Mouse (Mus musculus): Measurements from ENCODE around the gene Tshz2. TPM values are rescaled to one million over a fixed set of nuclear protein-coding genes. Genes with fewer than 3 reads are reported as not detected.
A peak's percentile ranks its signal among the peaks of the same experiment; 100 is the strongest.

Gene Tshz2
- polyA plus RNA-seq, 1 experiment from 2014 or later: 3.4 TPM

DNA sequence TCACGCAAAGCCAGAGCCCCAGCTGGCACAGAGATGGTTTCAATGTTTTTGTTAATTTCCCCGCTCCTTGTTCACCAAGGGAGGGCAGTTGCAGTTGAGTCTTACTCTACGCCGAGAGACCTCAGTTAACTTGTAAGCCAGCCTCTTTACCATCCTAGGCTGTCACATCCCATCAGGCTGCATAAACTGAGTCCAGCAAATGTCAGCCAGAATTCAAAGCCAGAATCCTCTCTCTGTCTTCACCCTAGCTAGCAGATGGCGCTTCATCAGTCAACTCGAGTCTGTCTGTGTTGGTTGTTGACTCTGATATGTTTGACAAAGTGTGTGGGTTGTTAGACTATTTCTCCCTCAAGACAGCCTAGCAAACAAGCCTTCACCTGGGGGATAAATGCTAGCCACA, 110.5 kb downstream of the Tshz2 start:
- TF ChIP-seq EP300 (IDR thresholded peaks at IDR 0.05) (no peak), CTCF (IDR thresholded peaks at IDR 0.05) (no peak)
- Histone ChIP-seq H3K27ac (ENCODE audit: low read length) (no peak overlapping the region), H3K4me3 (ENCODE audit: low read depth, low read length) (no peak overlapping the region), H3K36me3 (ENCODE audit: insufficient read depth, low read length) (no peaks in the 10 kb centered on the region), H3K27me3 (replicated peaks; ENCODE audit: insufficient read depth, low read length) (no peaks in the 10 kb centered on the region), H3K4me1 (ENCODE audit: insufficient read depth, low read depth, low read length) (no peaks in the 10 kb centered on the region), H3K4me2 (replicated peaks; ENCODE audit: low read depth, low read length) (no peak overlapping the region), H3K9ac (replicated peaks; ENCODE audit: low read depth) (no peak overlapping the region), H3K9me3 (ENCODE audit: low read length) (no peaks in the 10 kb centered on the region)
- WGBS: 54% methylated on average over 6 of the region's 6 CpGs
- ATAC-seq: no peak
- no peak for DNase-seq (ENCODE audit: low spot score)

DNA sequence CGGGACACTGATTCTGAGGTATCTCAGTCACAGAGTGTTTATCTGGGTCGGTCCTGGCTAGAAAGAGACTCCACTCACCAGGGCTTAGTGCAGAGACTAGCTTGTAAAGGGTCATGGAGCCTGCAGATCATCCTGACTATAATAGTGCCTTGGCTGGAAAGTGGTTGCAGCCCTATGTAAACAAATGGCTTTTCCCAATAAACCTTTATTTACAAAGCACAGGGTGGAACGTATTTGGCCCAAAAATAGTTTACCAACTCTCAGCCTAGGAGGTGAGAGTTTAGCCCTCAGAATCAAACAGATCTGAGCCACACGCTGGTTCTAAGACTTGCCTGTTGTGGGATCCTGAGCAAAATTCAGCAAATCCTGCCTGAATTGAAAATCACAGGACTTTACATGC, 111.1 kb downstream of the Tshz2 start:
- Histone ChIP-seq H3K4me3 (ENCODE audit: low read depth, low read length) (no peak overlapping the region), H3K27ac (ENCODE audit: low read length) (no peak overlapping the region), H3K27me3 (replicated peaks; ENCODE audit: insufficient read depth, low read length) (no peaks in the 10 kb centered on the region), H3K4me1 (ENCODE audit: insufficient read depth, low read depth, low read length) (no peaks in the 10 kb centered on the region), H3K36me3 (ENCODE audit: insufficient read depth, low read length) (no peaks in the 10 kb centered on the region), H3K4me2 (replicated peaks; ENCODE audit: low read depth, low read length) (no peak overlapping the region), H3K9me3 (ENCODE audit: low read length) (no peaks in the 10 kb centered on the region), H3K9ac (replicated peaks; ENCODE audit: low read depth) (no peak overlapping the region)
- WGBS: 38% methylated on average over 4 of the region's 4 CpGs
- no peak for ATAC-seq
- TF ChIP-seq CTCF (IDR thresholded peaks at IDR 0.05): no peak
- TF ChIP-seq EP300 (IDR thresholded peaks at IDR 0.05): no peak
- DNase-seq (ENCODE audit: low spot score): no peak

DNA sequence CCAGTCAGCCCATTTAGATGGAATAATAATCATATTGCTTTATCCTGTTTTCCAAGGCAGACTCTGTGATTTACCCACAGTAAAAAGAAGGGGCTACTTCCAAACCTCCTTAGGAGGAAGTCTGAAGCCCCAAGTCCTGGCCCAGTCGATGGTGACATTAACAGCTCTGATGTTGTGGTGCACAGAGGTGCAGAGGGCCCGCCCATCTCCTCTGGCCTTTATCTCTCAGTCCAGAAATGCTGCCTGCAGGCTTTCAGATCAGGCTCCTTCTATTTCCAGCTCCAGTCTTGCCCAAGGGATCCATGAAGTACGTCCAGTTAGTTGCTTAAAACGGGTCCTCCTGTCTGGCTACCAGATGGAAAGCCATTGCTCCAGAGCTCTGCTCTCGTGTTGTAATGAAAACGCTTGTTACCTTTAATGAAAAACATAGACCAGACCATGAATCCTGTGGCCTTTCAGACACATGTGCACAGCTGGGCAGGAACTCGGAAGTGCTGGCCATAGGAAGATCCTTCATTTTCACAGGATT, 114.4 kb downstream of the Tshz2 start:
- TF ChIP-seq CTCF (IDR thresholded peaks at IDR 0.05) (no peak), EP300 (IDR thresholded peaks at IDR 0.05) (no peak)
- H3K9ac ChIP-seq (replicated peaks; ENCODE audit: low read depth): no peak overlapping the region
- H3K27ac ChIP-seq (ENCODE audit: low read length): no peak overlapping the region
- no peaks in the 10 kb centered on the region for H3K36me3 ChIP-seq (ENCODE audit: insufficient read depth, low read length)
- no peaks in the 10 kb centered on the region for H3K4me1 ChIP-seq (ENCODE audit: insufficient read depth, low read depth, low read length)
- no peaks in the 10 kb centered on the region for H3K9me3 ChIP-seq (ENCODE audit: low read length)
- DNase-seq (ENCODE audit: low spot score) (no peak), ATAC-seq (no peak)
- no peak overlapping the region for H3K4me3 ChIP-seq (ENCODE audit: low read depth, low read length)
- no peak overlapping the region for H3K4me2 ChIP-seq (replicated peaks; ENCODE audit: low read depth, low read length)
- 88% methylated on average over 7 of the region's 7 CpGs for WGBS
- H3K27me3 ChIP-seq (replicated peaks; ENCODE audit: insufficient read depth, low read length): no peaks in the 10 kb centered on the region

DNA sequence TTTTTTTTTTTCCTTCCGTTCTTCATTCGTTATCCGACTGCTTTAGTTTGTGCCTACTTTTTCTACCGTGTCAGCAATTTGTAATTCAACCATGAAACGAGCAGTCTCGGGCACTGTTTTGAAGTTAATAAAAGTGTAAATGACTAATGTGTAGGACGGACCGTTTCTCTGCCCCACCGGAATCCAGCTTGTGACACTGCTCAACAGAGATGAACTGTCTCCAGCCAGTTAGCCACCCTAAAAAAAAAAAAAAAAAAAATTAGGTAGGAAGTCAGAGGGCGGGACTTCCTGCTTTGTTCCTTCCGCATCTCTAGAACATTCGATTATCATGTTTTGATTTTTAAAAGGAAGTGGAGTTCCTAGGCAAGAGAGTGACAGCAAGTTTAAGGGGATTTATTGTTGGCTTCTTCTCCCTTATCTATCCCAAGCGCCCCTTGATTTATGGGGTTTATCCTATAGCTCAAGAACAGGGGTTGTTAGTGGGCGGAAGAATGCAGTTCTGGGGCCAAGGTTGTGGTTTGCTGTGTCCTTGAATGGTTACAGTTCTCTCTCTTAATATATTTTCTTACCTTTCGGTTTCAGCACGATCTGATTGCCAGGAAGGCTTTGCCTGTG, 116.6 kb downstream of the Tshz2 start:
- Histone ChIP-seq H3K9me3 (ENCODE audit: low read length) (no peaks in the 10 kb centered on the region), H3K9ac (replicated peaks; ENCODE audit: low read depth) (no peak overlapping the region), H3K27me3 (replicated peaks; ENCODE audit: insufficient read depth, low read length) (no peaks in the 10 kb centered on the region), H3K4me1 (ENCODE audit: insufficient read depth, low read depth, low read length) (no peaks in the 10 kb centered on the region), H3K36me3 (ENCODE audit: insufficient read depth, low read length) (no peaks in the 10 kb centered on the region), H3K4me2 (replicated peaks; ENCODE audit: low read depth, low read length) (no peak overlapping the region), H3K27ac (ENCODE audit: low read length) (no peak overlapping the region), H3K4me3 (ENCODE audit: low read depth, low read length) (no peak overlapping the region)
- WGBS: 59% methylated on average over 16 of the region's 16 CpGs
- DNase-seq (ENCODE audit: low spot score): no peak
- no peak for ATAC-seq
- TF ChIP-seq EP300 (IDR thresholded peaks at IDR 0.05) (no peak), CTCF (IDR thresholded peaks at IDR 0.05) (no peak)

DNA sequence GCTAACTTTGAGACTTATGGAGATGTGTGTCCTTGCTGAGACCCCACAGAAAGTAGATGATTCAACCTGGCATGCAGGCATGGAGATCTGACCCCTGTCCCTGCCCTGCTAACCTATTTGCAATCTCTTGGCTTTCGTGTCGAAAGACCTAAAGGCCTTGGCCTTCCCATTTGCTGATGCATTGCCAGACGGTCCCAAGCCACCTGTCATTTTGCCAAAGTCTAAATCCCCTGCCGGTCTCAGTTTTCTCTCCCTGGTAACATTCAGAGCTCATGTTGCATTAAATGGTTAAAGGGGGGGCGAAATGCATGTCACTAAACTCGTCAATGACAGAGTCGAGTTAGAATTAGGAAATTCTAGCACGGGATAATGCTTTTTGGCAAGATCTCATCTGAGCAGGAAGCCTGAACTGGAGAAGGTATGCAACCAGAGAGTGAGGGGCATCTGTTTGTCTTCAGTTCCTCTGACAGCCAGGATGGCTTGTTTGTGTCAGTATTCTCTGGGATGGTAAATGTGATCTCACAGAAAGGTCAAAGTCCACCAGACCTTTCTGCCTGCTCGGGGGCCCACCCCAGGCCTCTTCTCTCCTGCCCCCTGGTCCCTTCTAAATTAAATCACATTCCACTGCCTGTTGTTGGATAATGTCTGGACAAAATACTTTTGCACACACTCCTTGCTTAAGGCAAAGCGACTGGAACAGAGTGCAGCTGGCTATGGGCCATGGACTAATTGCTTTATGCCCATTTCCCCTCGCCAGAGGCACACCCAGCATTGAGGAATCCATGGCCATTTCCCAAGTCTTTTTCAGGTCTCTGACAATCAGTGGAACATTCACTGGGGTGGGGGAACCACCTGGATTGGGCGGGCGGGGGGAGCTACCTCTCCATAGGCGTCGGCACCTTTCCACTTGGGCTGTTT, 118.0 kb downstream of the Tshz2 start:
- no peaks in the 10 kb centered on the region for H3K9me3 ChIP-seq (ENCODE audit: low read length)
- 43% methylated on average over 15 of the region's 15 CpGs for WGBS
- TF ChIP-seq EP300 (IDR thresholded peaks at IDR 0.05): peak; percentile 40; the same call in 1 of the 2 replicates
- TF ChIP-seq CTCF (IDR thresholded peaks at IDR 0.05): no peak
- DNase-seq (ENCODE audit: low spot score) (peak; percentile 61), ATAC-seq (peak; percentile 57)
- H3K27me3 ChIP-seq (replicated peaks; ENCODE audit: insufficient read depth, low read length): no peaks in the 10 kb centered on the region
- no peaks in the 10 kb centered on the region for H3K36me3 ChIP-seq (ENCODE audit: insufficient read depth, low read length)
- H3K4me1 ChIP-seq (ENCODE audit: insufficient read depth, low read depth, low read length): no peaks in the 10 kb centered on the region
- no peak overlapping the region for H3K4me2 ChIP-seq (replicated peaks; ENCODE audit: low read depth, low read length)
- no peak overlapping the region for H3K9ac ChIP-seq (replicated peaks; ENCODE audit: low read depth)
- H3K4me3 ChIP-seq (ENCODE audit: low read depth, low read length): no peak overlapping the region
- H3K27ac ChIP-seq (ENCODE audit: low read length): no peak overlapping the region

DNA sequence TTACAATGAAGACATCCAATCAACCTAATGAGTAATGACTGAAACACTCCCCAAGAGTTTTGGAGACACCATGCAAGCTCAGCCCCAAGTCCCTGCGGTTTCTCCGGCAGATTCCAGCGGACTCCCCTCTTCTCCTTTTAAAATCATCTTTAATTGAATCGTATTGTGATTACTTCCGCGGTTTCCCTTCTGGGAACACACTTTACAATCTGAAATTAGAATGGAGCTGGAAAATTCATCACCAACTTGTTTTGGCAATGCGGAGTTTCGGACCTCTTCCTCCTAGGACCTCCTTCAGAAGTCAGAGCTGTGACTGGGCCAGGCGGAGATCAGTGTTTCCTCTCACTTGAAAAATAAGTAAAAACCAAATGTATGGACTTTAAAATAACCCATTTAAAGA, 119.3 kb downstream of the Tshz2 start:
- ATAC-seq (no peak), DNase-seq (ENCODE audit: low spot score) (no peak)
- no peak overlapping the region for H3K27ac ChIP-seq (ENCODE audit: low read length)
- no peak for TF ChIP-seq CTCF (IDR thresholded peaks at IDR 0.05)
- TF ChIP-seq EP300 (IDR thresholded peaks at IDR 0.05): no peak
- no peaks in the 10 kb centered on the region for H3K4me1 ChIP-seq (ENCODE audit: insufficient read depth, low read depth, low read length)
- H3K9me3 ChIP-seq (ENCODE audit: low read length): no peaks in the 10 kb centered on the region
- 95% methylated on average over 9 of the region's 9 CpGs for WGBS
- H3K9ac ChIP-seq (replicated peaks; ENCODE audit: low read depth): no peak overlapping the region
- H3K4me2 ChIP-seq (replicated peaks; ENCODE audit: low read depth, low read length): no peak overlapping the region
- no peak overlapping the region for H3K4me3 ChIP-seq (ENCODE audit: low read depth, low read length)
- no peaks in the 10 kb centered on the region for H3K27me3 ChIP-seq (replicated peaks; ENCODE audit: insufficient read depth, low read length)
- H3K36me3 ChIP-seq (ENCODE audit: insufficient read depth, low read length): no peaks in the 10 kb centered on the region

Measured in lung, postnatal 0 days (tissue).